Mouse (Mus musculus): Measurements from ENCODE around the gene Pak1ip1. TPM values are rescaled to one million over a fixed set of nuclear protein-coding genes. Genes with fewer than 3 reads are reported as not detected.

Gene Pak1ip1
- total RNA-seq, 2 experiments from 2014 or later = 24.5 to 26.3 TPM

DNA sequence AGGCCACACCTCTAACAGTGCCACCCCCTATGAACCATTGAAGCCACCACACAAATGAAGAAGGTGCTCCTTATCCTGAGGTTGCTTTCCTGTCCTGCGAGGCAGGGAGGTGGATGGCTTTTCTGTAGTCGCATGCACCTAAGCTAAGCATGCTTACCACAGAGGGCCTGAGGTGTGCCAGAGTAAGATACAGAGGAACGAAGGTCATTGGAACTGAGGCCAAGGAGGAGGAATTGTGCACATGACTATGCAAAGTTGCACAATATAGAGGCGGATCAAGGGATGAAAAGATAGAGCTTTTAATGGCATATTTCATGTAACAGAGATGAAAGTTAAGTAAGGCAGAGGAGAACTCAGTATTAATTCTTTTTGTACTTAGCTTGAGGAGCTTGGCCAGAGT is 5.4 kb downstream of the Pak1ip1 start:
- no peak for DNase-seq

DNA sequence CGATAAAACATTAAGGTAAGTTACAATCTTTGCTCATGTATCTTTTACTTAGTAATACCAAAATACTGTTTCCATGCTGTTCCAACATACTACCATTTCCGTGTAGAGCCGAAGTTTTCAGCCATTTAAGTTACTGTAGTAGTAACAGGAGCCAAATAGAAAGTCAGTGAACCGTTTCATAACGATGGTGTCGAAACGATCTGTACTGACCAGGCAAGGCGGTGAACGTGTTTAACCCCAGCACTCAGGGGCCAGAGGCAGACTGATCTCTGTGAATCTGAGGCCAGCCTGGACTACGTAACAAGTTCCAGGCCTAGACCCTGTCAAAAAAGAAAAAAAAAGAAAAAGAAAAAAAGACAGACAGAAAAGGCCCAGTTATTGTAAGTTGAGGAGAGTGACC is 7.4 kb downstream of the Pak1ip1 start:
- no peak for DNase-seq

DNA sequence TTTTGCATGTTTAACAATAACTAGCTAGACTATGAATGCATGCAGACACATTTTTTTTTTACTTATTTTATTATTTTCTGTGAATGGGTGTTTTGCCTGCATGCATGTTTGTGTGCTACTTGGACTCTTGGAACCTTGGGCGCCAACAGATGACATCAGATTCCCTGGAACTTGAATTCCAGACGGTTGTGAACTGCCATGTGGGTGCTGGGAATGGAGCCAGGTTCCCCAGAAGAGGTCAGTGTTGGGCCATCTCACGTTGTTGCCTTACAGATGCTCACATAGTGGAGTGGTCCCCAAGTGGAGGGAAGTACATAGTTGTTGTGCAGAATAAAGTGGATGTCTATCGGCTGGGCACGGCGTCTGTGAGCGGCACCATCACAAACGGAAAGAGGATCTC is 8.1 kb downstream of the Pak1ip1 start:
- no peak for DNase-seq

DNA sequence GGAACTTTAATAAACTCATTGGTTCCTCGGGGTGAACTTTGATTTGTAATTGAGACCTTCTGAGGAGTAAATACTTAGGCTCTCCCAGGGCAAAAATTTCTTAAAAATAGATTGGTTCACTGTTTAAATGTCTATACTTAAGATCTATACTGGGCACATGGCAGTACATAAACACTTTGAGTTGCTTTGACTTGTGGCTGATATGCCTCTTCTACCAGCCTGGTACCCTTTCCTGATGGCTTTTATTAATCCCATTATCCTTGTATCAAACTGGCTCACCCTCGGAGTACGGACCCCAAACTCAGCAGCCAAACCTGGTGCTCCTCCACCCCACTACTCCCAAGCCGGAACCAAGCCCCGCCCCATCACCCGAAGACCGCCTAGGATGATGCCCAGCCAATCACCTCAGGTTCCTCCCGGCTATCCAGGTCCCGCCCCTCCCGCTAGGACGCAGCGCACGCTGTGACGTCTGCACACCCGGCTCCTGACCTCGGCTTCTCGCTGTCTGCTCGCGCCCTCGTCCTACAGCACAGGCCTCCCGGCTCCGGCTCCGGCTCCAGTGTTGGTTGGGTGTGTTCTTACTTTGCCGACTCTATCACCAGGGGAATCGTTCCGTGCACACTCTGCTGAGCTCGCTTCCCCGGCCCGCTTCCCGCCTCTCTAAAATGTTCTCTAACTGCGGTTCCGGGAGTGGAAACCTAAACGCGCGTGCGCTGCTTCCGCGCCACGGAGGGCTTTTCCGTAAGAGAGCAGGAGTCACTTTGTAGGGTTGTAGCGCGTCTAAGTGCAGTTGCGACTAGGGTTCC is 15.2 kb downstream of the Pak1ip1 start, which contains the start of gene Tmem14c:
Tmem14c (plus strand) TSS at position 464 of the 806 bp plus-strand sequence.
- DNase-seq = peak; percentile 93

DNA sequence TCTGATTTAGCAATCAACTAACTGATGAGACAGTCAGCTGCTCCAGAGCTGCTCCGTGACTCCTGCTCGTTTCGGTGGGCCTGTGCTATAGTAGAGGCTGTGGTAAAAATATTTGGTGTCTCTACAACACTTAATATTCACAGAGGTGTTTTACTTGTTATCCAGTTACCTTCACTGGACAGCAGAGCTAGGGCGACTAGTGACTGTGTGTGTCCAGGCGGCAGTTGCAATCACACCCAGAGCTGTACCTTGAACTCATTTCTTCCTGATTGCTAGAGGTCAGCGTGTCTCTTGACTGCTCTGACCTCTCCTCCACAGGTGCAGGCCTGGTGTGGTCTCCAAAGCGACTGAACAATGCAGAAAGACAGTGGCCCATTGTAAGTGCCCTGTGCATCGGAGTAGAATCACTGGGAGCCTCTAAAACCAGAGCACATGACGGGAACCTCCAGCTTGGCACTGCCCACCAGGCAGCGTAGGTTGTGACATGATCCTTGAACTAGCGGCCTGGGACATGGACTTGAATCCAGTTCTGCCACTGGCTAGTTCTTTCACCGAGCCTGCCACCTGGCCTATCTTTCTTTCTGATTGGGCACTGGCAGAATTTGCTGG is 16.1 kb downstream of the Pak1ip1 start:
- no peak for DNase-seq

DNA sequence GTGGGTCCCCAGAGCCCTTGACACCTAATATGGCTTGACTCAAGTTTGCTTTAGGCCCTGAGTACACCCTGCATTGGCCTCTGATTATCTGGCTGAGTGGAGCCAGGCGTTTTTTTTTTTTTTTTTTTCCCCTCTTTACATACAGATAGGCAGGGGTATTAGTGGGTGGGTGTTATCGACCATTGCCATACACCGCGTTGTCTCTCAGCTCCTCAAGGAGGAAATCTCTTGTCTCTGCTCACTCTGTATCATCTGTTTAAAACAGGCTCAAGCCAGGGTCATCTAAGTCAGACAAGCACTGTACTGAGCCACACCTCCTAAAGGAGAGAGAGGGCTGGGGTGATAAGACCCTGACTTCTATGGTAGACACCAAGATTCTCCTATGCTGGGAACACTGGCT is 17.0 kb downstream of the Pak1ip1 start:
- no peak for DNase-seq

DNA sequence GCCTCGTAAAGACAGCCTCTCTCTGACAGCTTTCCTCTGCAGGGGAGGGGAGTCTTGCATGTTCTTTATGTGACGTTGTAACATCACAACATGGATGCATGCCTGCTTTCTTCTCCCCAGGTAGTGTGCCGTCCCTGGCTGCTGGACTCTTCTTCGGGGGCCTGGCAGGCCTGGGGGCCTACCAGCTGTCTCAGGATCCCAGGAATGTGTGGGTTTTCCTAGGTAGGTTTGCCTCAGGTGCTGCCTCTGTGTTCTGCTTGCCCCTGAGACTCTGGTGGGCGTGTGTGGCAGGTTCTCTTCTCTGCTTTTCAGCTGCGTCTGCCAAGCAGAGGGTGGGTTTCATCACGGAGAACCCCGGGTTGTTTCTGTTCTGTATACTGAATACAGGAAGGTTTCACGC is 17.4 kb downstream of the Pak1ip1 start:
- DNase-seq = no peak

DNA sequence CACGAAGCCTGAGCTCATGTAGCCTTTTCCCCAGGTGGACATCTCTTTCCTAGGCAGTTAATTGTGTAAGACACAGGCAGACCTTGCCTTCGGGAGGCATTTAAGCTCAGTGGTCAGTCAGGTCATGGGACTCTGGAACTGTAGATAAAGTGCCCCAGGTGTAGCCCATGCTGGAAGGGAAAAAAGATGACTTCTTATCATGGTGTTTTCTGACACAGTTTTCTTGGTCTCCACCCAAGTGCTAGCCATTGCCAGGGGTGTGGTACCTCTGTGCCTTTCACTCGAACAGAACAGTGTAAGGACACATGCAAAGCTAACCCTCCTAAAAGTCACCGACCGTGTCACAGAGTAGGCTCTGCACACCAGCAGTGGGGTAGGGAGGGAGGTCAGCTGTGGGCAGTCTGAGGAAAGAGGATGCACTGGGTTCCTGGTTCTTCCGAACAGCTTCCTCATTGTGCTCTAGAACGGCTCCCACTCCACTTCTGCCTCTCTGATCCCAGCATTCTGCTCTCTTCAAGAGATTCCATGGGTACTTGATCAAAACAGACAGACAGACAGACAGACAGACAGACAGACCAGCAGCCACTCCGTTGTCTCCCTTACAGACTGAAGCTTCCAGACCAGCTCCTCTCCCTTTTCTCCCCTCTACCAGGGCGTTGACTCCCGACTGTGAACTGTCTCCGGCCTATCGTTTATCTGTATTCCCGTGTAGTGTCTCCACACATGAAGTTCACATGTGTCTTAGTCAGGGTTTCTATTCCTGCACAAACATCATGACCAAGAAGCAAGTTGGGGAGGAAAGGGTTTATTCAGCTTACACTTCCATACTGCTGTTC is 18.2 kb downstream of the Pak1ip1 start:
- no peak for DNase-seq

DNA sequence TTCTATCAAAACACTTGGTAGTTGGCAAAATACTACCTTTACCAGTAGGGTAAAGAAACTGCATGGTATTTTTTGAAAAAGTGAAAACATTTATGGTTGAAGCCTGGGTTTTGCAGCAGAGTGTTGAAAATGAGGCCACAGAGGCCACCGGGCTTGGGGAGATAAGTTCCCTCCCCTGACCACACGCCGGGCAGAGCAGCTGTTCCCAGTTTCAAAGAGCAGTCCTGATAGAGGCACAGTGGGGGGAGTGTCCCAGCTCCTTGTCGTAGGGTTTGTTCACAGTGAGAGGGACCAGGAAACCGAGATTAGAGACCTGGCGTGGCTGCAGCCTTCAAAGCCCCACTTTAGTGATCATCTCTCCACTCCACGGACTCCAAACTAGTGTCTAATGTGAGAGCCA is 19.7 kb downstream of the Pak1ip1 start:
- DNase-seq = no peak

DNA sequence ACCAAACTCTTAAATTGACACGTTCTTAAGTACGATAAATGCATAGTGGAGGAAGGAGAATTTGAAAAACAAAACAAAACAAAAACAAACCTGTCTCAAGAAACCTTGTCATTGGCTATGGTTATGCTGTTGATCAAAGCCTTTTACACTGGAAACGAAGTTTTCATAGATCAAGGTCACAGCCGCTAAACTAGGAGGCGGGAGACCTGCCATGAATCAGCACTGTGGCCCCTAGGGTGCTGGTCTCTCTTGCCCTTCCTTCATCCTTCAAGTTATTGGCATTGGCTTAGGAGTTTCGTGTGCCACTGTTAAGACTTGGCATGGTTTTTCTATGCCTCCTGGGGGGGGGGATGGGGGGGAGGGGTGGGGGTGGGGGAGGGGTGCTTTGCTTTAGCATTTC is 20.8 kb downstream of the Pak1ip1 start:
- no peak for DNase-seq

DNA sequence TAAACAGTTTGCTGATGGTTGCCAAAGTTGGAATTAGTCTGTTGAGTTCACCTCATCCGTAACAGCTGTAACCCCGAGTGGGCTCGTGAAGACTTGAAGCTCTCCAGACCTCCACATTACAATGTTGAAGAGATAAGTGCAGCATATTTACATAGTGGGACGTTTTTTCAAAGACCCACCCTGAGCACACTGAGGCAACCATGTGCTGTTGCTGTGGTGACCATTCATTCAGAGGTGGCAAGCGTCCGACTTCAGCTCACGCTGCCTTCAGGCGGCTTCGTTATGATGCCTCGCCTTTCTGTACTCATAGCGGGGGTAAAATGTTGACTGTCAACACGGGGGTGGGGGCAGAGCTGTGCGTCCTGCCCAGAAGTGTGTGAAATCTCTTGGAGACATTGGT is 21.3 kb downstream of the Pak1ip1 start:
- no peak for DNase-seq

DNA sequence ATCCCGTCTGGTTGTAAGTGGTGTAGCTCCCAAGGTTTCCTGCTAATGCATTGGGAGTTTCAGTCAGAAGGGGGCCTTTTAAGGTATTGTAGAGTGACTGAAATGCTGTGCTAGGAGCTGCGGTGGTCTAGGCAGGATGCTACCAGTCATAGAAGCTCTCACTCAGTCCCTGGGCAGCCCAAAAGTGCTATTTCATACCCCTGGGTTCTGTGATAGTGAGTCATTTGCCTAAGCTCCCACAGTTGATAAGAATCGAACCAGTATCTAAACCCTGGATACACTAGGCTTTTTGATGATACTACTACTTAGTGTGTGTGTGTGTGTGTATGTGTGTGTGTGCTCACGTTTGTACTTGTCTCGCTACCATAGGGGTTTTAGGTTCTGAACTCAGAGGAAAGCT is 29.3 kb downstream of the Pak1ip1 start:
- no peak for DNase-seq

DNA sequence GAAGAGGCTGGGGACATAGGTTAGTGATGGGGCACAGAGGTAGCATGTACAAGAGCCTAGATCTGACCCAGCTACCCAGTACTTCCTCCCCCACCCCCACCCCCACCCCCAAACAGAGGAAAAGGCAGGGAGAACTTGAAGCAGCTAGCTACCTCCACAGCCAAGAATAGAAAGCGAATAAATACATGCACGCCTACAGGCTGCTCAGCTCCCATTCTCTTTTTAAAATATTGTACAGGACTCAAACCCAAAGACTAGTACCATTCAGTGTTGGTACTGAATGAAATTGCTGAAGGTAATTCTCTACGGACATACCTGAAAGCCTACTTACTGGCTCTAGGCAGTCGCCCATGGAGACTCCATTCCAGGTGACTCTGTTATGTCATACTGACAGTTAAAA is 41.7 kb downstream of the Pak1ip1 start:
- no peak for DNase-seq

DNA sequence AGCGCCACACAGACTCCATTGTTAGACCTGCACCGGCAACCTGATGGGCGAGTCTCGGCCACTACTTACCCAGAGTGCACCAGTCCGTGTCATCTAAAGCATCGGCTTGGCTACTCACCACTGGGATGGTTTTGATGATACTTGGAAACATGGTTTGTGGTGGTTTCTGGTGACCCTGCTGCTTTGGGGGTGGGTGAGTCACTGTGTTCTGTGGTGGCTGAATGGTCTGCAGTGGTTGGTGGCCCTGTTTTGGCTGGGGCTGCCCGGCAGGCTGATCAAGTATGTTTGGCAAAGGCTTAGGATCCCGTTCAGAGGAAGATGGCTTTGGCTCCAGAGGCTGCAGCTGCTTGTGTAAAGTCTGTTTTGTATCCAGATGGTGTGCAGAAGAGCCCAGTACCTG is 45.1 kb downstream of the Pak1ip1 start:
- DNase-seq = no peak

DNA sequence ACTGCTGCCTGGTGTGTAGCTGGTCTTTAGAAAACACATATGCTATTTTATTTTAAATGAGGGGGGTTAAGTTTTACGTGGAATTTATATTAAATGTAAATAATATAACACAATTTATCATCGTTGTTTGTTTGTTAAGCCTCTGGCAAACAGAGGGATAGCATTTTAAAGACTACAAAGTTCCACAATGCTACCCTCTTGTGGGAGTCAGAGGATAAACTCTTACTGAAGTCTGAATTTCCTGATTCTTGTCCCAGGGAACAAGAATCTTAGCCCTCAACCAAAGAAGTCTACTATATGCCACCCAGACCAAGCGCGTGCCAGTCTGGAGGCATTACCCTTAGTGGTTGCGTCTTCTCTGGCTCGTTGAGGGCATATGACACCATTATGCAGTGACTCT is 46.5 kb downstream of the Pak1ip1 start:
- DNase-seq = no peak

DNA sequence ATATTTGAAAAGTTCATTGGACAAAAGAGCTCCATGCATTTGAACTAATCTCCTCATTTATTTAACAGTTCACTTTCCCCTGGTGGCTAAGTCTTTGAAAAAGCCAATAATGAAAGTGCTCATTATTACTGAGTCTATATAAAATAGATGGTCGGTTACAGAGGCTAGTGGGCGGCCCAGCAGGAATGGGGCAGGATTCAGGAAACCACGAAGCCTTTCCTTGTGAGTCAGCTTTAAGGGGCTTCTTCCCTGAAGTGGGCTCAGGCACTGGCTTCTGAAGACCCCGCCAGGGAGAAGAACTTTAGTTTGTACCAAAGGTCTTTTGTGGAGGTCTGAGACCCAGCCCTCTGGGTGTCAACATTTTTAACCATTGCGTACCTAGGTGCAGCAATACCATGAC is 51.1 kb downstream of the Pak1ip1 start:
- no peak for DNase-seq

Other genes starting within 250 kb of the Pak1ip1 start
- 1 to 10 TPM; 4.9 to 5.3 TPM for gene Gcnt2, start 141.3 kb upstream of the Pak1ip1 start, total RNA-seq (2021)
- 10 to 100 TPM; 80.7 to 82.9 TPM for gene Tmem14c, start 15.3 kb downstream of the Pak1ip1 start, total RNA-seq (2021)
- not detected for gene Mak, start 78.7 kb downstream of the Pak1ip1 start, total RNA-seq (2021)
- gene Gcm2, start 110.0 kb downstream of the Pak1ip1 start, total RNA-seq (2021) = not detected
- under 1 TPM in 1 of 2 experiments, not detected in 1; 0.13 TPM for gene Sycp2l, start 113.3 kb downstream of the Pak1ip1 start, total RNA-seq (2021)
- not detected for gene Elovl2, start 219.4 kb downstream of the Pak1ip1 start, total RNA-seq (2021)
- gene Smim13, start 248.8 kb downstream of the Pak1ip1 start, total RNA-seq (2021) = 10 to 100 TPM; 34.8 to 37.1 TPM